Mouse (Mus musculus): ENCODE results near the gene Ttc8.
"Not testable (repeated sequence)": the region's sequence is repeated elsewhere in the genome, so short reads cannot be mapped to it uniquely, and the experiment has no call there.

Gene Ttc8

GRCm38 (mm10) chr12:98920194-98920991 lies at the start of gene Ttc8:
TSS of gene Ttc8 (plus strand) at chr12:98920574.
- DNase-seq, result peak; percentile 88

- DNase-seq, result no peak
Measured at GRCm38 (mm10) chr12:98872836-98873235, 47.5 kb upstream of the Ttc8 start.

GRCm38 (mm10) chr12:98875216-98875615 lies 45.2 kb upstream of the Ttc8 start:
- no peak for DNase-seq

GRCm38 (mm10) chr12:98878693-98879092 lies 41.7 kb upstream of the Ttc8 start:
- DNase-seq, result no peak

- no peak for DNase-seq
Measured at GRCm38 (mm10) chr12:98881796-98882195, 38.6 kb upstream of the Ttc8 start.

- no peak for DNase-seq
Measured at GRCm38 (mm10) chr12:98884515-98884914, 35.9 kb upstream of the Ttc8 start.

GRCm38 (mm10) chr12:98896761-98897160 lies 23.6 kb upstream of the Ttc8 start:
- DNase-seq, result no peak

- DNase-seq, result no peak
Measured at GRCm38 (mm10) chr12:98899676-98900075, 20.7 kb upstream of the Ttc8 start.

GRCm38 (mm10) chr12:98900341-98900880 lies 20.0 kb upstream of the Ttc8 start:
- DNase-seq, result no peak

- peak; percentile 85 for DNase-seq
Measured at GRCm38 (mm10) chr12:98900881-98901801, 19.2 kb upstream of the Ttc8 start, which contains the start of gene Eml5. TSS of gene Eml5 (minus strand) at chr12:98901484.

GRCm38 (mm10) chr12:98905466-98905865 lies 14.9 kb upstream of the Ttc8 start:
- no peak for DNase-seq

- no peak for DNase-seq
Measured at GRCm38 (mm10) chr12:98910096-98910495, 10.3 kb upstream of the Ttc8 start.

- no peak for DNase-seq
Measured at GRCm38 (mm10) chr12:98931174-98931573, 10.8 kb downstream of the Ttc8 start.

GRCm38 (mm10) chr12:98932441-98932840 lies 12.1 kb downstream of the Ttc8 start:
- no peak for DNase-seq

- DNase-seq, result no peak
Measured at GRCm38 (mm10) chr12:98932856-98933255, 12.5 kb downstream of the Ttc8 start.

GRCm38 (mm10) chr12:98951295-98951694 lies 30.9 kb downstream of the Ttc8 start:
- DNase-seq, result not testable (repeated sequence)

- DNase-seq, result no peak
Measured at GRCm38 (mm10) chr12:98956951-98957350, 36.6 kb downstream of the Ttc8 start.

GRCm38 (mm10) chr12:98957455-98957854 lies 37.1 kb downstream of the Ttc8 start:
- DNase-seq, result no peak

- no peak for DNase-seq
Measured at GRCm38 (mm10) chr12:98961008-98961407, 40.6 kb downstream of the Ttc8 start.

GRCm38 (mm10) chr12:98961415-98961814 lies 41.0 kb downstream of the Ttc8 start:
- peak; percentile 33 for DNase-seq

GRCm38 (mm10) chr12:98965441-98966135 lies 45.2 kb downstream of the Ttc8 start:
- no peak for DNase-seq

GRCm38 (mm10) chr12:98972291-98972690 lies 51.9 kb downstream of the Ttc8 start:
- no peak for DNase-seq

GRCm38 (mm10) chr12:98973461-98973860 lies 53.1 kb downstream of the Ttc8 start:
- no peak for DNase-seq

Measured in cerebellum, adult 11-12 months (tissue).